Mouse (Mus musculus) forebrain, postnatal 0 days (tissue): ENCODE results near the gene 5730522E02Rik. TPM values are rescaled to one million over a fixed set of nuclear protein-coding genes. Genes with fewer than 3 reads are reported as not detected.

Experiments used
- ATAC-seq: fragments of 200-750 bp; cut with Nextera tagmentation; 2 replicates; pipeline ENCODE4 v1.8.0; 2017; ENCODE audit warnings: mild to moderate bottlenecking, moderate library complexity
- DNase-seq: peaks from one replicate; pipeline ENCODE4 v3.0.0-alpha.2; 2015
- H3K27ac ChIP-seq: fragments of 300-500 bp; sonication (generic); 2 replicates; pipeline ENCODE4 v1.5.1; 2014; ENCODE audit warnings: low read depth, mild to moderate bottlenecking, antibody characterized with exemption, low read length, moderate library complexity, mixed read lengths
- H3K27me3 ChIP-seq: fragments of 300-500 bp; sonication (generic); 2 replicates; pipeline ENCODE4 v1.6.1; 2014; ENCODE audit warnings: mild to moderate bottlenecking, low read length, mixed read lengths; ENCODE audit not compliant: insufficient read depth
- H3K36me3 ChIP-seq: fragments of 300-500 bp; sonication (generic); 2 replicates; pipeline ENCODE4 v1.6.1; 2014; ENCODE audit warnings: mild to moderate bottlenecking, moderate library complexity; ENCODE audit not compliant: insufficient read depth
- H3K4me1 ChIP-seq: fragments of 300-500 bp; sonication (generic); 2 replicates; pipeline ENCODE4 v1.6.1; 2014; ENCODE audit warnings: antibody characterized with exemption; ENCODE audit not compliant: insufficient read depth
- H3K4me2 ChIP-seq: fragments of 300-500 bp; sonication (generic); 2 replicates; pipeline ENCODE4 v1.6.1; 2014; ENCODE audit warnings: low read depth, mild to moderate bottlenecking, moderate library complexity
- H3K4me3 ChIP-seq: fragments of 300-500 bp; sonication (generic); 2 replicates; pipeline ENCODE4 v1.5.1; 2014; ENCODE audit warnings: low read depth, low read length, mixed read lengths
- H3K9ac ChIP-seq: fragments of 300-500 bp; sonication (generic); 2 replicates; pipeline ENCODE4 v1.6.1; 2014; ENCODE audit warnings: mild to moderate bottlenecking
- H3K9me3 ChIP-seq: fragments of 300-500 bp; sonication (generic); 2 replicates; pipeline ENCODE4 v1.6.1; 2016; ENCODE audit warnings: low read length
- CTCF ChIP-seq: sonication (generic); IDR thresholded peaks from 2 replicates; pipeline ENCODE4 v1.5.1; 2016; ENCODE audit warnings: antibody characterized with exemption, control low read depth, low read depth
- WGBS: fragments of 180-500 bp; shearing (Covaris S2); extraction: QIAGEN DNeasy Blood & Tissue Kit; methylation state at CpG from one replicate; pipeline ENCODE4 v1.1.7; 2014; 5-methylcytosine and 5-hydroxymethylcytosine counted together
- polyA plus RNA-seq: library from polyadenylated mRNA; unstranded; fragments of >200 nt; fragmentation: Nextera tagmentation; extraction: Ambion mirVana; gene quantifications from 2 replicates; pipeline ENCODE4 v1.2.1, GENCODE M21; 2015
- total RNA-seq: library from RNA; depleted of rRNA; stranded (reverse); fragments of >200 nt; gene quantifications from 2 replicates; pipeline ENCODE4 v1.2.3, GENCODE M21; 2014

The 5730522E02Rik gene
- total and polyA plus RNA-seq, 2 experiments from 2014 or later: 10.4 to 16.7 TPM

DNA sequence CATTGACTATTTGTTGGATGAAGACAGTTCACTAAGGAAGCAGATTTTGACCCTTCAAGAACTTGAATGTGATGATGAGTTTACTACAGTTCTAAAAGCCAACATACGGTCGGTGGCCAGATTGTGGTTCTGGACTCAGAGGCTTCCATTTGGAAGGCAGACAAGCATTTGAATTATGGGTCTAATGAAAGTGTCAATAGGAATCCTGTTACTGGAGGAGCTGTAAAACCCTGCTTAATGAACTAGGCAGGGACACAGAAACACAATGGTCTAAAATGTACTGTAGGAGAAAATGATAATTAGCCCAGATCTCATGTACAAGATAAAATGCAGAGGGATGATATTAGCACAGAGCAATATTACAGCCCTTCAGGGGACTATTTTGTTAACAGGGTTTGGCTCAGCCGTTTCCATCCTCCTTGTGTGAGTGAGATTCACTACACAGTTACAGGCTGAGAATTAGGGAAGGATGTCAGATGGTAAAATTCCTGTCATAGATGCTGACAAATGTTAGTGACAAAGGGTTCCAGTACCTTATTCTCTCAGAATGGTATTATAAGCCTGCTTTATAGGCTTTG lies 439.5 kb downstream of the 5730522E02Rik start:
- Histone ChIP-seq H3K36me3 (no peaks in the 10 kb centered on the region), H3K4me2 (no peak overlapping the region), H3K4me3 (no peak overlapping the region), H3K27me3 (no peaks in the 10 kb centered on the region), H3K9ac (no peak overlapping the region), H3K27ac (peak overlapping the region; percentile 21; the same call in 1 of the 2 replicates), H3K4me1 (no peaks in the 10 kb centered on the region; the same call in 1 of the 2 replicates), H3K9me3 (no peaks in the 10 kb centered on the region)
- no peak for TF ChIP-seq CTCF
- ATAC-seq (no peak; the same call in 1 of the 2 replicates), DNase-seq (no peak)
- 51% methylated on average over 3 of the region's 3 CpGs for WGBS

DNA sequence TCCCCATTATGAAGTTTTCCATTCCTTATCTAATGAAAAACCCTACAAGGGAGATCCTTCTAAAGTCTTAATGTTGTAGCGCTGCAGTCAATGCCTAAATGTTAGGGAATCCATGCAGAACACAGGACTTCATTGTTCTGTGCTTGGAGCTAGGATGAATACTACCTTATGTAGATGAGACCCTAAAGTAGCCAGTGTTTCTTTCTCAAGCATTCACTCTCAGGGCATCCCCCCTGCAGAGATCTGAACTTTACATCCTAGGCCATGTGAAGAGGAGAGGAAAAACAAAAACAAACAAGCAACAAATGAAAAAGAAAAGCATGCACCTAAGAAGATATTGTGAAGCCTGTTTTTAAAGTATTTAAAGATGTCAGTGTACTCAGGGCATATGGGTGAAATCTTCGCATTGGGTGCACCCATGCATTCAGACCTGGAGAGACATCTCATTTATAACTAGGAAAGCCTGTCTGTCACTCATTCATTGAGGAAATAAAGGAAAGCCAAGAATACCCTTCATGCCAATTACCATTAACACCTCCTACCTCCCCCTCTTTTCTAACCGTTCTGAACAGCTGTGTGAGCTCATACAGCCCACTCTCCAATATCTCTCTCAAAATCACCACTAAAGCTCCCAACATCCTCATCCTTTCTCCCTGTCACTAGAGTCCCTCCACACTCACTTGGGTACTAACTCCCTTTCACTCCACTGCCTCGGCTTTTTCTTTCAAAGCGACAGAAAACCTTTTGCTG lies 442.8 kb downstream of the 5730522E02Rik start:
- Histone ChIP-seq H3K4me3 (no peak overlapping the region), H3K4me2 (no peak overlapping the region), H3K9me3 (no peaks in the 10 kb centered on the region), H3K36me3 (no peaks in the 10 kb centered on the region), H3K27ac (no peak overlapping the region), H3K9ac (no peak overlapping the region), H3K27me3 (no peaks in the 10 kb centered on the region), H3K4me1 (no peaks in the 10 kb centered on the region; the same call in 1 of the 2 replicates)
- no peak for ATAC-seq
- DNase-seq: no peak
- 29% methylated on average over 5 of the region's 5 CpGs for WGBS
- no peak for TF ChIP-seq CTCF

DNA sequence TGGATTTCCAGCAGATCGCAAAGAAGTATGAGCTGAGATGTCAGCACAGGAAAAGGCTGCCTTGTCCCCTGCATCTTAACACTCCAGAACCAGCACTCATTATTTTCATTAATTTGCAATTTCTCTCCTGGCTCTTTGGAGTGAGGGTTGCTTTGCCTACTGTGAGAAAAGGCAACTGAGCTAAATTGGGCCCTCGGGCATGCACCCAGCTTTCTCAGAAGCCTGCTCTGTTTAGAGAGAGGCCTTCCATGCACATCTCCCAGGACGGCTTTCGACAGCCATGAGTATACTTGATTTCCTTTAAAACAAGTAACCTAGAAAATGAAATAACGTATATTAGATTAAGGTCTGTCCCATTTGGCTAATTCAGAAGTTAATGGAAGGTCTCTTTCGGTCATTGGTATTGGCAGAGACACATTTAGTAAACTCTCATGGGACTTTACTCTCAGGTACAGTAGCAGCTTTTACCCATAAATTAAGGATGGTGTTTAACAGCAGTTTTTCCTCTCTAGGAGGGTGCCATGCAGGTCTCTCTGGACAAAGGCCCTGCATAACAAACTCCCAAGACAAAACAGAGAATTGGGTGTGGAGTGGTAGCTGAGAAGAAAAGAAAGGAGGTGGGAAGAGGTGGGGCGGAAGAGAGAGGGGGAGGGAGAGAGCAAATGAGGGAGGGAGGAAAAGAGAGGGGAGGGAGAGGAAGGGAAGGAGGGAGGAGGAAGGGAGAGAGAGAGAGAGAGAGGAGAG lies 457.2 kb downstream of the 5730522E02Rik start:
- Histone ChIP-seq H3K4me3 (no peak overlapping the region), H3K27ac (0 out of 2 replicates have a peak overlapping the region, but pooled peaks have one; percentile 23), H3K36me3 (no peaks in the 10 kb centered on the region), H3K4me1 (no peaks in the 10 kb centered on the region), H3K27me3 (no peaks in the 10 kb centered on the region), H3K4me2 (no peak overlapping the region), H3K9me3 (no peaks in the 10 kb centered on the region), H3K9ac (no peak overlapping the region)
- ATAC-seq (no peak), DNase-seq (no peak)
- 55% methylated on average over 7 of the region's 7 CpGs for WGBS
- TF ChIP-seq CTCF: no peak

DNA sequence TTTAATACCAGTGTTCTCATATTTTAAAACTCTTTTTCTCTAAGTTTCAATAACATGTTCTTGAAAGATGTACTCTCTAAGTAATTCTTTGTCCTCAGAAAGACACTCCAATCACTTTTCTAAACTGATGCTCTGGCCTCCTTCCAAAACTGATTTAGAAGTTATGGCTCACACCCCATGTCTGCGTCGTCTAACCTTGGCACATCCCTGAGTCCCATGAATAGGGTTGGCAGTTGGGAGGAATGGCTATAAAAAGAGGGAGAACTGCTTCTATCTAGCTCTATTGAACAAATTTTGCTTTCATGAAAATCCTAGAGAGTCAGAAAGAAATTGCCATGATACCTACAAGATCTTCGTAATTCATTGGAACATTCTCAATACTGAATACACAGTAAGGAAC lies 458.1 kb downstream of the 5730522E02Rik start:
- H3K4me2 ChIP-seq: no peak overlapping the region
- H3K36me3 ChIP-seq: no peaks in the 10 kb centered on the region
- no peaks in the 10 kb centered on the region for H3K9me3 ChIP-seq
- no peak overlapping the region for H3K4me3 ChIP-seq
- 45% methylated on average over 3 of the region's 3 CpGs for WGBS
- DNase-seq (peak; percentile 45), ATAC-seq (no peak)
- H3K27ac ChIP-seq: no peak overlapping the region
- H3K9ac ChIP-seq: no peak overlapping the region
- TF ChIP-seq CTCF: no peak
- H3K27me3 ChIP-seq: no peaks in the 10 kb centered on the region
- H3K4me1 ChIP-seq: no peaks in the 10 kb centered on the region

DNA sequence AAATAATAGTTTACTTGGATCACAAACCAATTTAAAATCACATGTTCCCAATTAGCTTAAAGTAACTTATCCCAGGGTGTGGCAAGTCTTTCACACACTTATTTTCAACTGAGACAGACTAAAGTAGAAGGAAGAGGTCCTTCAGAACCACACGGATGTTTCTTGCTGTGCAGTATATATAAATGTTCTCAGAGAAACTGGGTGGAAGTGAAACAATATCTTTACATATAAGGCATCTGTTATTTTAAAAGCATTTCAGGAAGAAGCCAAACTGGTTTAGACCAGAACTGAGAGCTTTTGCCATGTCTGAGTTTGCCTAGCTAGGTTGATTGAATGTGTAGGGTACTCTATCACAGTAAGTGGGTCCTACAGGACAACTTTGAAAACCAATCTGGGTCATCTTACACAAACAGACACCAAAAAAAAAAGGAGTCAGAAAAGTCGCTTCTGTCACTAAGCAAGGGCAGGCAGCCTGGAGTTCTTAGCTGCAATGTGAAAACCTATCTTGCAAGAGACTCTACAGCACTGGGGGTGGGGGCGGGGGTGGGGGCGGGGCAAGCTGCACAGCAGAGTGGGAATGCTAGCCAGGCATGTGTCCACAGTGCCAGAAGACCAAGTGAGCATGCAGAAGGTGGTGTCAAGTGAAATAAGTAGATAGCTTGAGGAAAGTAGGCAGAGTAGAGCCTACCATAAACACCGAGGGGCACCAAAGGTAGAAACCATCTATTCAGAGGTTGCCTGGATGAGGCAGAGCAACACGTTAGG lies 463.3 kb downstream of the 5730522E02Rik start:
- Histone ChIP-seq H3K36me3 (no peaks in the 10 kb centered on the region), H3K27ac (no peak overlapping the region), H3K4me3 (no peak overlapping the region), H3K4me2 (no peak overlapping the region), H3K9me3 (no peaks in the 10 kb centered on the region), H3K9ac (no peak overlapping the region), H3K4me1 (no peaks in the 10 kb centered on the region), H3K27me3 (no peaks in the 10 kb centered on the region)
- no peak for TF ChIP-seq CTCF
- WGBS: 69% methylated on average over 6 of the region's 6 CpGs
- ATAC-seq (no peak), DNase-seq (no peak)

DNA sequence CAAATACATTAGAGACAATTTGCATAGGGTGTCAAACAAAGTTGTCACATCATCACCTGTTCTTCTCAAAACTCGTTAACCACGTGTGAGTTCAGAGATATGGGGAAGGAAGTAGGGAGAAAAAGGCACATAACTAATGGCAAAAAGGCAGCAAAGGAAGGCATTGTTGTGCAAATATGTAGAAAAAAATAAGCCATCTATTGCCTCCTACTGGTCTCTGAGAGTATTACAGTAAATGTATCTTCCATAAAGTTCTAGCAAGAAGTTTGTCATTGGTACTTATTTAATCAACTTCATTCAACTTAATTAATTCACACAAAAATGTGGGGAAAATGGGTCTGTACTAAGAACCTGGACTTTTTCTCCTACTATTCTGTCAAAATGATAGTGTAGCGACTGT lies 466.9 kb downstream of the 5730522E02Rik start:
- 68% methylated on average over 3 of the region's 3 CpGs for WGBS

More for the DNA sequence above, 466.9 kb downstream of the 5730522E02Rik start:
- Histone ChIP-seq H3K4me1 (no peaks in the 10 kb centered on the region), H3K4me2 (no peak overlapping the region), H3K27me3 (no peaks in the 10 kb centered on the region), H3K4me3 (no peak overlapping the region), H3K9me3 (no peaks in the 10 kb centered on the region), H3K27ac (no peak overlapping the region), H3K9ac (no peak overlapping the region), H3K36me3 (no peaks in the 10 kb centered on the region)
- TF ChIP-seq CTCF: peak; percentile 20; the same call in 1 of the 2 replicates
- DNase-seq (no peak), ATAC-seq (no peak)
